ENCODE assay signal across 20 mouse cellular contexts in the genomic region with DNA sequence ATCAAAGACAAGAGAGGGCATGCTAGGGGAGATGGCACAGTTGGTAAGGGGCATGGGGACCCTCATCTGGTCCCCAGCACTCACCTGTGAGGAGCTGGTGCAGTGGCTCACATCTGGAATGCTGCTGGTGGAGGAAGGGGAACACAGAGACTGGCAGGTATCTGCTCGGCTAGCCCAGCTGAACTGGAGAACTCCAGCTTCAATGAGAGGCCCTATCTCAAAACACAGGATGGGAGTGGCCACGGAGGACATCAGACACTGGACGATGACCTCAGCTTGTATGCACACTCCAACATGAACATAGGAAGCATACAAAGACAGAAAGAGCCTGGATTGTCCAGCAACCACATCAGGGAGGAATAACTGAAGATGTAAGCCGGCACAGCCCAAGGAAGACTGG.
"Had no signal": no experiment of that assay in that cellular context is flagged by ENCODE, and none has a peak within 500 bp of the region (broad histone marks: within the 10 kb centered on the region; RNA-seq: fewer than 3 reads in every experiment).

No protein-coding gene starts in this region.

- H3K27me3 ChIP-seq: limb, embryonic 13.5 days; megakaryocyte, embryonic 14.5 days; midbrain, embryonic 13.5 days; neural tube, embryonic 13.5 days; stomach, embryonic 15.5 days had no signal

- H3K4me1 ChIP-seq: megakaryocyte, embryonic 14.5 days; midbrain, embryonic 13.5 days; stomach, embryonic 15.5 days had no signal

- H3K36me3 ChIP-seq: limb, embryonic 13.5 days; midbrain, embryonic 10.5 days; midbrain, embryonic 13.5 days; neural tube, embryonic 13.5 days; stomach, embryonic 15.5 days had no signal

- H3K9ac ChIP-seq: limb, embryonic 13.5 days; midbrain, embryonic 13.5 days; neural tube, embryonic 13.5 days; stomach, embryonic 15.5 days had no signal

- ATAC-seq: midbrain, embryonic 13.5 days; midbrain, embryonic 16.5 days had no signal

- H3K4me2 ChIP-seq: limb, embryonic 13.5 days; midbrain, embryonic 13.5 days; neural tube, embryonic 13.5 days; stomach, embryonic 15.5 days had no signal

- H3K27ac ChIP-seq: kidney, postnatal 0 days; layer of hippocampus, adult 2 months; limb, embryonic 10.5 days; limb, embryonic 13.5 days; midbrain, embryonic 10.5 days; midbrain, embryonic 13.5 days; neural tube, embryonic 13.5 days; stomach, embryonic 15.5 days had no signal

- H3K4me3 ChIP-seq: layer of hippocampus, adult 2 months; limb, embryonic 10.5 days; limb, embryonic 13.5 days; megakaryocyte, embryonic 14.5 days; midbrain, embryonic 10.5 days; midbrain, embryonic 13.5 days; myocyte; neural tube, embryonic 13.5 days; stomach, embryonic 15.5 days had no signal

- DNase-seq: kidney, adult 2 months; kidney, postnatal 25 days; layer of hippocampus, adult 9-11 months; liver; lung, adult 2 months; retina, postnatal 1 day; right cerebral cortex, postnatal 25 days; spleen, adult 18-20 months; thymus, postnatal 25 days had no signal

- H3K9me3 ChIP-seq: limb, embryonic 10.5 days; limb, embryonic 13.5 days; midbrain, embryonic 10.5 days; midbrain, embryonic 13.5 days; neural tube, embryonic 13.5 days; stomach, embryonic 15.5 days had no signal
